Mouse (Mus musculus) adrenal gland, postnatal 10 days (tissue): ENCODE measurements around the gene Sirt2. TPM values are rescaled to one million over a fixed set of nuclear protein-coding genes. Genes with fewer than 3 reads are reported as not detected.

ENCODE experiments used
- DNase-seq: peaks from one replicate; pipeline ENCODE4 v3.0.0; 2021; ENCODE audit warnings: mixed read lengths
- total RNA-seq, 2 experiments: library from RNA; stranded (reverse); gene quantifications; 2 replicates each; pipeline ENCODE4 v1.2.3; 2021

Gene Sirt2
- total RNA-seq, 2 experiments from 2014 or later = 68.8 to 74.9 TPM

GRCm38 (mm10) chr7:28833723-28834347 is 67.3 kb downstream of the Sirt2 start, which contains the start of gene Lgals4:
Gene Lgals4, plus strand, starts transcription at chr7:28833854.
- no peak for DNase-seq

GRCm38 (mm10) chr7:28836936-28837335 is 70.4 kb downstream of the Sirt2 start:
- DNase-seq = no peak

Other genes with a start within 250 kb of the Sirt2 start
- gene Ifnl3, start 243.9 kb upstream of the Sirt2 start, total RNA-seq = not detected
- gene Sycn, start 225.8 kb upstream of the Sirt2 start, total RNA-seq = not detected
- not detected for gene Nccrp1, start 219.5 kb upstream of the Sirt2 start, total RNA-seq
- 10 to 100 TPM; 45.5 to 49.6 TPM for gene Samd4b, start 168.6 kb upstream of the Sirt2 start, total RNA-seq
- gene Pak4, start 168.6 kb upstream of the Sirt2 start, total RNA-seq = 10 to 100 TPM; 19.4 to 20.4 TPM
- gene Acp7, start 135.4 kb upstream of the Sirt2 start, total RNA-seq = not detected
- gene Fbxo27, start 73.9 kb upstream of the Sirt2 start, total RNA-seq = 1 to 10 TPM; 1.0 to 2.0 TPM
- gene Fbxo17, start 49.9 kb upstream of the Sirt2 start, total RNA-seq = 1 to 10 TPM; 3.7 to 6.0 TPM
- gene Mrps12, start 24.9 kb upstream of the Sirt2 start, total RNA-seq = 10 to 100 TPM; 63.8 to 72.4 TPM
- gene Sars2, start 24.7 kb upstream of the Sirt2 start, total RNA-seq = 10 to 100 TPM; 17.5 to 23.7 TPM
- not detected for gene Ccer2, start 10.6 kb upstream of the Sirt2 start, total RNA-seq
- 10 to 100 TPM; 25.1 to 25.3 TPM for gene Nfkbib, start 777 bp downstream of the Sirt2 start, total RNA-seq
- gene Rinl, start 22.2 kb downstream of the Sirt2 start, total RNA-seq = 1 to 10 TPM; 3.7 to 4.9 TPM
- 100 to 1,000 TPM; 459 to 528 TPM for gene Hnrnpl, start 41.8 kb downstream of the Sirt2 start, total RNA-seq
- gene Ech1, start 58.5 kb downstream of the Sirt2 start, total RNA-seq = 1,000 to 10,000 TPM; 1,178 to 1,235 TPM
- 10 to 100 TPM; 25.9 to 55.7 TPM for gene Lgals4, start 67.1 kb downstream of the Sirt2 start, total RNA-seq
- 1 to 10 TPM; 1.2 to 2.1 TPM for gene Lgals7, start 97.1 kb downstream of the Sirt2 start, total RNA-seq
- gene Capn12, start 114.7 kb downstream of the Sirt2 start, total RNA-seq = under 1 TPM; 0.15 to 0.67 TPM
- 100 to 1,000 TPM; 236 to 261 TPM for gene Actn4, start 195.6 kb downstream of the Sirt2 start, total RNA-seq
- 100 to 1,000 TPM; 240 to 250 TPM for gene Eif3k, start 215.1 kb downstream of the Sirt2 start, total RNA-seq
- 1 to 10 TPM; 3.3 to 4.9 TPM for gene Map4k1, start 215.3 kb downstream of the Sirt2 start, total RNA-seq